Mouse (Mus musculus): ENCODE data around the gene Sorcs3.

Gene Sorcs3

GRCm38 (mm10) chr19:48503896-48504620, 298.2 kb downstream of the Sorcs3 start:
- DNase-seq (ENCODE audit: extremely low read depth, low read depth, low spot score), result no peak

GRCm38 (mm10) chr19:48523803-48524202, 318.0 kb downstream of the Sorcs3 start:
- DNase-seq (ENCODE audit: extremely low read depth, low read depth, low spot score), result no peak

GRCm38 (mm10) chr19:48524527-48525214, 318.8 kb downstream of the Sorcs3 start:
- DNase-seq (ENCODE audit: extremely low read depth, low read depth, low spot score), result no peak

- DNase-seq (ENCODE audit: extremely low read depth, low read depth, low spot score), result no peak
Observed at GRCm38 (mm10) chr19:48533582-48533981, 327.8 kb downstream of the Sorcs3 start.

- no peak for DNase-seq (ENCODE audit: extremely low read depth, low read depth, low spot score)
Observed at GRCm38 (mm10) chr19:48544294-48544693, 338.5 kb downstream of the Sorcs3 start.

GRCm38 (mm10) chr19:48545421-48546132, 339.8 kb downstream of the Sorcs3 start:
- DNase-seq (ENCODE audit: extremely low read depth, low read depth, low spot score), result no peak

GRCm38 (mm10) chr19:48546133-48546448, 340.3 kb downstream of the Sorcs3 start:
- no peak for DNase-seq (ENCODE audit: extremely low read depth, low read depth, low spot score)

GRCm38 (mm10) chr19:48548143-48548881, 342.5 kb downstream of the Sorcs3 start:
- DNase-seq (ENCODE audit: extremely low read depth, low read depth, low spot score), result no peak

- no peak for DNase-seq (ENCODE audit: extremely low read depth, low read depth, low spot score)
Observed at GRCm38 (mm10) chr19:48559432-48559831, 353.6 kb downstream of the Sorcs3 start.

- DNase-seq (ENCODE audit: extremely low read depth, low read depth, low spot score), result no peak
Observed at GRCm38 (mm10) chr19:48575736-48576135, 369.9 kb downstream of the Sorcs3 start.

GRCm38 (mm10) chr19:48577169-48577568, 371.3 kb downstream of the Sorcs3 start:
- no peak for DNase-seq (ENCODE audit: extremely low read depth, low read depth, low spot score)

- DNase-seq (ENCODE audit: extremely low read depth, low read depth, low spot score), result peak; percentile 0
Observed at GRCm38 (mm10) chr19:48584938-48585560, 379.2 kb downstream of the Sorcs3 start.

GRCm38 (mm10) chr19:48616951-48617350, 411.1 kb downstream of the Sorcs3 start:
- no peak for DNase-seq (ENCODE audit: extremely low read depth, low read depth, low spot score)

GRCm38 (mm10) chr19:48630671-48631327, 425.0 kb downstream of the Sorcs3 start:
- DNase-seq (ENCODE audit: extremely low read depth, low read depth, low spot score), result no peak

- no peak for DNase-seq (ENCODE audit: extremely low read depth, low read depth, low spot score)
Observed at GRCm38 (mm10) chr19:48642566-48642965, 436.7 kb downstream of the Sorcs3 start.

- DNase-seq (ENCODE audit: extremely low read depth, low read depth, low spot score), result no peak
Observed at GRCm38 (mm10) chr19:48649941-48650340, 444.1 kb downstream of the Sorcs3 start.

GRCm38 (mm10) chr19:48651617-48652016, 445.8 kb downstream of the Sorcs3 start:
- peak; percentile 1 for DNase-seq (ENCODE audit: extremely low read depth, low read depth, low spot score)

GRCm38 (mm10) chr19:48660201-48660600, 454.4 kb downstream of the Sorcs3 start:
- DNase-seq (ENCODE audit: extremely low read depth, low read depth, low spot score), result no peak

- DNase-seq (ENCODE audit: extremely low read depth, low read depth, low spot score), result no peak
Observed at GRCm38 (mm10) chr19:48679896-48680295, 474.1 kb downstream of the Sorcs3 start.

- no peak for DNase-seq (ENCODE audit: extremely low read depth, low read depth, low spot score)
Observed at GRCm38 (mm10) chr19:48682485-48682884, 476.7 kb downstream of the Sorcs3 start.
